ENCODE assay signal across 32 mouse cellular contexts in genomic region chr19:6536696-6537095, GRCm38 (mm10). TPM values are rescaled to one million over a fixed set of nuclear protein-coding genes. Genes with fewer than 3 reads are reported as not detected.
A peak's percentile ranks its signal among the peaks of the same experiment; 100 is the strongest.
DNase-seq lines count a peak whose midpoint lies in the region; ATAC-seq and TF ChIP-seq lines count a peak whose summit lies in the region.
"Had no signal": no experiment of that assay in that cellular context is flagged by ENCODE, and none has a peak within 500 bp of the region (broad histone marks: within the 10 kb centered on the region; RNA-seq: fewer than 3 reads in every experiment).

No protein-coding gene starts in this region.

- intact Hi-C loops in heart, postnatal 14 days (cut with DNase I): no loop called here

- H3K4me2 ChIP-seq in hindbrain, embryonic 13.5 days: no peak overlapping the region
- no peak overlapping the region for H3K4me2 ChIP-seq in hindbrain, embryonic 11.5 days (replicated peaks; ENCODE audit: low read depth, low read length)
- H3K4me2 ChIP-seq in liver, postnatal 0 days (ENCODE audit: low read depth, low read length): no peak overlapping the region
- H3K4me2 ChIP-seq in liver, embryonic 11.5 days: no peak overlapping the region
- H3K4me2 ChIP-seq: embryonic facial prominence, embryonic 13.5 days; forebrain, embryonic 13.5 days; neural tube, embryonic 13.5 days had no signal

- H3K4me3 ChIP-seq in hindbrain, embryonic 13.5 days: no peak overlapping the region
- no peak overlapping the region for H3K4me3 ChIP-seq in hindbrain, embryonic 11.5 days (ENCODE audit: low read depth, low read length)
- H3K4me3 ChIP-seq in liver, postnatal 0 days (ENCODE audit: low read depth, low read length): no peak overlapping the region
- no peak overlapping the region for H3K4me3 ChIP-seq in liver, embryonic 11.5 days (ENCODE audit: low read depth, low read length)
- H3K4me3 ChIP-seq: embryonic facial prominence, embryonic 13.5 days; erythroblast, embryonic 14.5 days; forebrain, embryonic 13.5 days; heart, embryonic 10.5 days; limb, embryonic 10.5 days; myocyte; neural tube, embryonic 13.5 days had no signal

- peaks cover 42% of the 10 kb centered on the region for H3K4me1 ChIP-seq in hindbrain, embryonic 13.5 days (replicated peaks)
- H3K4me1 ChIP-seq in hindbrain, embryonic 11.5 days (replicated peaks; ENCODE audit: control insufficient read depth, insufficient read depth, low read length): peaks cover 9% of the 10 kb centered on the region
- 0 out of 2 replicates have a peak, but pooled peaks cover 5% of the 10 kb centered on the region for H3K4me1 ChIP-seq in liver, postnatal 0 days (ENCODE audit: insufficient read depth)
- H3K4me1 ChIP-seq in liver, embryonic 11.5 days (replicated peaks; ENCODE audit: control insufficient read depth, insufficient read depth, low read length): no peaks in the 10 kb centered on the region

- no peak for ATAC-seq in hindbrain, embryonic 13.5 days (ENCODE audit: low FRiP score)
- ATAC-seq in hindbrain, embryonic 11.5 days (ENCODE audit: low FRiP score): no peak
- ATAC-seq in liver, postnatal 0 days: no peak
- ATAC-seq in liver, embryonic 11.5 days (replicated peaks; ENCODE audit: low FRiP score): no peak
- ATAC-seq: activated CD4-positive, CD25-positive, alpha-beta regulatory T cell, adult 4 months; forebrain, embryonic 13.5 days; lung, postnatal 0 days had no signal

- no peak for TF ChIP-seq EP300 in liver, postnatal 0 days (IDR thresholded peaks at IDR 0.05; ENCODE audit: low read depth)

- no peaks in the 10 kb centered on the region for H3K9me3 ChIP-seq in hindbrain, embryonic 13.5 days
- no peaks in the 10 kb centered on the region for H3K9me3 ChIP-seq in hindbrain, embryonic 11.5 days (ENCODE audit: control insufficient read depth, low read length)
- H3K9me3 ChIP-seq in liver, postnatal 0 days (ENCODE audit: low read length): no peaks in the 10 kb centered on the region
- no peaks in the 10 kb centered on the region for H3K9me3 ChIP-seq in liver, embryonic 11.5 days (ENCODE audit: control insufficient read depth, low read length)
- H3K9me3 ChIP-seq: embryonic facial prominence, embryonic 13.5 days; forebrain, embryonic 13.5 days; heart, embryonic 10.5 days; limb, embryonic 10.5 days; neural tube, embryonic 13.5 days had no signal

- H3K27me3 ChIP-seq in hindbrain, embryonic 13.5 days: no peaks in the 10 kb centered on the region
- peaks cover 3% of the 10 kb centered on the region; the same call in 1 of the 2 replicates for H3K27me3 ChIP-seq in hindbrain, embryonic 11.5 days (ENCODE audit: control insufficient read depth, insufficient read depth, low read length)
- peaks cover 26% of the 10 kb centered on the region for H3K27me3 ChIP-seq in liver, postnatal 0 days (ENCODE audit: insufficient read depth, low read length)
- peaks cover 29% of the 10 kb centered on the region for H3K27me3 ChIP-seq in liver, embryonic 11.5 days (replicated peaks; ENCODE audit: control insufficient read depth, insufficient read depth, low read length)
- H3K27me3 ChIP-seq: forebrain, embryonic 13.5 days; neural tube, embryonic 13.5 days had no signal

- DNase-seq in hindbrain, embryonic 11.5 days (ENCODE audit: low spot score): no peak
- DNase-seq in liver, postnatal 0 days: no peak
- no peak for DNase-seq in liver, embryonic 11.5 days (ENCODE audit: low spot score)
- DNase-seq in brain, adult 2 months (ENCODE audit: low read depth, low spot score): peak; percentile 62
- peak; percentile 67 to 74 for DNase-seq in cerebellum, postnatal 10 days
- no peak for DNase-seq in embryo, embryonic 11 days
- DNase-seq in heart, postnatal 14 days: no peak
- DNase-seq: adrenal gland, adult 8-10 months; gastrocnemius, postnatal 36 days; kidney, postnatal 25 days; layer of hippocampus, adult 9-11 months; liver; retina, postnatal 1 day; right cerebral cortex, postnatal 25 days; spleen, adult 18-20 months had no signal

- peak overlapping the region; percentile 23; the same call in 1 of the 2 replicates for H3K27ac ChIP-seq in hindbrain, embryonic 13.5 days
- no peak overlapping the region for H3K27ac ChIP-seq in hindbrain, embryonic 11.5 days (ENCODE audit: low read depth, low read length)
- no peak overlapping the region for H3K27ac ChIP-seq in liver, postnatal 0 days (ENCODE audit: low read depth)
- no peak overlapping the region for H3K27ac ChIP-seq in liver, embryonic 11.5 days (ENCODE audit: low read depth, low read length)
- H3K27ac ChIP-seq: embryonic facial prominence, embryonic 13.5 days; heart, embryonic 10.5 days; limb, embryonic 10.5 days; macrophage; neural tube, embryonic 13.5 days had no signal

- 0 out of 2 replicates have a peak, but pooled peaks have one; percentile 1 for TF ChIP-seq CTCF in liver, postnatal 0 days (IDR thresholded peaks at IDR 0.05; ENCODE audit: low read depth)

- 71% methylated on average over 6 of the region's 6 CpGs for WGBS in hindbrain, embryonic 13.5 days
- WGBS in hindbrain, embryonic 11.5 days: 75% methylated on average over 6 of the region's 6 CpGs
- WGBS in liver, postnatal 0 days (ENCODE audit: insufficient replicate concordance): 71% methylated on average over 6 of the region's 6 CpGs
- 67% methylated on average over 6 of the region's 6 CpGs for WGBS in liver, embryonic 11.5 days

- H3K36me3 ChIP-seq in hindbrain, embryonic 13.5 days: no peaks in the 10 kb centered on the region
- H3K36me3 ChIP-seq in hindbrain, embryonic 11.5 days (ENCODE audit: control insufficient read depth, insufficient read depth, low read length): no peaks in the 10 kb centered on the region
- no peaks in the 10 kb centered on the region for H3K36me3 ChIP-seq in liver, postnatal 0 days (replicated peaks; ENCODE audit: insufficient read depth, low read length)
- H3K36me3 ChIP-seq in liver, embryonic 11.5 days (ENCODE audit: control insufficient read depth, insufficient read depth, low read length): no peaks in the 10 kb centered on the region
- H3K36me3 ChIP-seq: embryonic facial prominence, embryonic 13.5 days; heart, embryonic 10.5 days; limb, embryonic 10.5 days; neural tube, embryonic 13.5 days had no signal

- no peak overlapping the region for H3K9ac ChIP-seq in hindbrain, embryonic 13.5 days
- no peak overlapping the region for H3K9ac ChIP-seq in hindbrain, embryonic 11.5 days (ENCODE audit: low read depth, low read length)
- no peak overlapping the region for H3K9ac ChIP-seq in liver, postnatal 0 days (replicated peaks)
- H3K9ac ChIP-seq in liver, embryonic 11.5 days (ENCODE audit: low read depth, low read length): no peak overlapping the region
- H3K9ac ChIP-seq: embryonic facial prominence, embryonic 13.5 days; forebrain, embryonic 13.5 days; neural tube, embryonic 13.5 days had no signal

RNA-seq across cellular contexts. Expression of gene Slc22a12, which starts 6.1 kb away (rescaled TPM):
- polyA plus RNA-seq in hindbrain, embryonic 13.5 days (2015; fragmentation: Nextera tagmentation; extraction: Ambion mirVana): 0.10 and 0.23 TPM in 2 replicates
- not detected in 2 replicates for polyA plus RNA-seq in hindbrain, embryonic 11.5 days (2014; fragmentation: Nextera tagmentation; extraction: Ambion mirVana)
- not detected in 2 replicates for polyA plus RNA-seq in liver, postnatal 0 days (2015; fragmentation: Nextera tagmentation; extraction: Ambion mirVana)
- polyA plus RNA-seq in liver, embryonic 11.5 days (2014; fragmentation: Nextera tagmentation; extraction: Ambion mirVana): not detected in 2 replicates
- not detected for total RNA-seq in heart, postnatal 14 days (2021)
- total RNA-seq: gastrocnemius, postnatal 36 days; hematopoietic stem cell, adult 5-6 weeks; MEL had no signal
- polyA plus RNA-seq: activated CD4-positive, CD25-positive, alpha-beta regulatory T cell, adult 4 months; C2C12; embryonic facial prominence, embryonic 13.5 days; erythroblast, embryonic 14.5 days; forebrain, embryonic 13.5 days; heart, embryonic 10.5 days; heart, embryonic 16.5 days; intestine, embryonic 14.5 days; limb, embryonic 10.5 days; liver, embryonic 16.5 days; macrophage; myocyte; neural tube, embryonic 13.5 days had no signal

Comparison
In these comparisons a context has a peak if more than half of its experiments do, and no peak if none do; other contexts are left out.
1. DNase-seq: peak in brain, adult 2 months (single experiment) and cerebellum, postnatal 10 days (2 of 2); none in hindbrain, embryonic 11.5 days (single experiment), liver, postnatal 0 days (single experiment), liver, embryonic 11.5 days (single experiment), embryo, embryonic 11 days (single experiment) and heart, postnatal 14 days (0 of 2).